Mouse (Mus musculus): ENCODE measurements around the gene Dyrk1a. TPM values are rescaled to one million over a fixed set of nuclear protein-coding genes. Genes with fewer than 3 reads are reported as not detected.

The Dyrk1a gene
- total and polyA plus RNA-seq, 3 experiments: 32.4 to 53.7 (median 40.4) TPM

DNA sequence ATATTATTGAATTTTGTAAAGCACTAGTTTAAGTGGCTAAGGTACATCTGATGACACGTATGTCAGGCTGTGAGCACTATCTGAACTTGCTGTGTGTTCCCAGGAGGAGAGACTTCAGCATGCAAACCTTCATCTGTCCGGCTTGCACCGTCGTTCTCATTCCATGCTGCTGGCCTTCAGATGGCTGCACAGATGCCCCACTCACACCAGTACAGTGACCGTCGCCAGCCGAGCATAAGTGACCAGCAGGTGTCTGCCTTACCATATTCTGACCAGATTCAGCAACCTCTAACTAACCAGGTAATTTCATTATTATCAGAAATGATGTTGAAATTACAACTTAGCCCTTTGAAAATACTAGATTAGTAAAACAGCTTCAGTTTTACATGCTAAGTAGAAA lies 89.6 kb downstream of the Dyrk1a start:
- DNase-seq (ENCODE audit: extremely low read depth): no peak
- peaks cover 53% of the 10 kb centered on the region for H3K79me2 ChIP-seq (replicated peaks; ENCODE audit: control insufficient read depth, extremely low read depth, insufficient read depth, poor library complexity, severe bottlenecking)
- dilution Hi-C loops (cut with MboI; ENCODE audit: extremely low pct_ligation_motif_present, extremely low pct_unique_long_range_greater_than_20kb, low sequenced_read_pairs) (no loop called here), in situ Hi-C loops (cut with MboI; ENCODE audit: low pct_ligation_motif_present, low pct_unique_long_range_greater_than_20kb, low sequenced_read_pairs) (no loop called here)
- no peaks in the 10 kb centered on the region for H3K27me3 ChIP-seq (replicated peaks)
- H3K27ac ChIP-seq (ENCODE audit: insufficient read depth, low read depth): no peak overlapping the region
- H3K9ac ChIP-seq (ENCODE audit: insufficient read depth, low read depth): no peak overlapping the region
- H3K9me3 ChIP-seq (replicated peaks; ENCODE audit: low read length): no peaks in the 10 kb centered on the region
- H3K4me2 ChIP-seq (ENCODE audit: insufficient read depth, low read depth, poor library complexity, severe bottlenecking): no peak overlapping the region
- no peak overlapping the region for H3K4me3 ChIP-seq (replicated peaks in 1 of 3; ENCODE audit: low read depth in 2 of 3, low read length in 2 of 3, poor library complexity in 1 of 3)
- H3K4me1 ChIP-seq (ENCODE audit: control insufficient read depth in 1 of 2, insufficient read depth in 2 of 2): peaks cover 0 to 45% of the 10 kb centered on the region in 2 experiments; a peak in 3 of 4 replicates
- peaks cover 16 to 48% of the 10 kb centered on the region in 2 experiments for H3K36me3 ChIP-seq (replicated peaks in 1 of 2; ENCODE audit: control insufficient read depth in 1 of 2, insufficient read depth in 1 of 2, low read length in 1 of 2)
- TF ChIP-seq ZC3H11A (IDR thresholded peaks at IDR 0.05; ENCODE audit: low read depth, low read length): no peak
- no peak for TF ChIP-seq ZMIZ1 (IDR thresholded peaks at IDR 0.05; ENCODE audit: low read depth, low read length)
- no peak for TF ChIP-seq ZKSCAN1 (IDR thresholded peaks at IDR 0.05; ENCODE audit: borderline replicate concordance, low read depth, low read length)
- TF ChIP-seq NELFE (IDR thresholded peaks at IDR 0.05; ENCODE audit: low read depth, low read length): no peak
- TF ChIP-seq BHLHE40 (IDR thresholded peaks at IDR 0.05; ENCODE audit: low read depth, low read length): no peak
- no peak for TF ChIP-seq USF2 (conservative IDR thresholded peaks at IDR 0.05; ENCODE audit: low read depth, low read length)
- no peak for TF ChIP-seq JUN (IDR thresholded peaks at IDR 0.05; ENCODE audit: insufficient read depth, low read depth, low read length)
- no peak for TF ChIP-seq UBTF (IDR thresholded peaks at IDR 0.05; ENCODE audit: low read depth, low read length)
- no peak for TF ChIP-seq E2F4 (IDR thresholded peaks at IDR 0.05; ENCODE audit: insufficient replicate concordance, low read depth, low read length)

DNA sequence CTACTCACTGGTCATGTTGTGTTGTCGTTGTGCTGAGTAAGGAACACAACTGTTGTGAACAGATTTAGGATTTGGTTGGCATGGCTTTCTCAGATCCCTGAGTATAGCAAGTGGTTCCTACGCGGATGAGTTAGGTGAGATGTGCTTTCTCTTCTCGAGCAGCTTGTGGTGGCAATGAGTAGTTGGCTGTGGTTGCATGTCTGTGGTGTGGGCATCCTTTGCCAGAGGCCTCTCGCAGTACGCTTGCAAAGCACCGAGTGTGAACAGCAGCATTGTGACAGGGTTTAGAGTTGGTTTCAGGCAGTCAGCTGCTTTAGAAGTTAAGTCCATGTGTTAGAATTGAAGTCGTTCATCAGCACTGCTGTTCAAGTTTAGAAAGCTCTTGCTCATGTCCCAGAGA lies 90.4 kb downstream of the Dyrk1a start:
- Histone ChIP-seq H3K27me3 (replicated peaks) (no peaks in the 10 kb centered on the region), H3K36me3 (replicated peaks in 1 of 2; ENCODE audit: control insufficient read depth in 1 of 2, insufficient read depth in 1 of 2, low read length in 1 of 2) (peaks cover 20 to 53% of the 10 kb centered on the region in 2 experiments), H3K4me2 (ENCODE audit: insufficient read depth, low read depth, poor library complexity, severe bottlenecking) (no peak overlapping the region), H3K4me1 (ENCODE audit: control insufficient read depth in 1 of 2, insufficient read depth in 2 of 2) (peaks cover 0 to 41% of the 10 kb centered on the region in 2 experiments; a peak in 3 of 4 replicates), H3K9ac (ENCODE audit: insufficient read depth, low read depth) (no peak overlapping the region), H3K79me2 (replicated peaks; ENCODE audit: control insufficient read depth, extremely low read depth, insufficient read depth, poor library complexity, severe bottlenecking) (peaks cover 47% of the 10 kb centered on the region), H3K9me3 (replicated peaks; ENCODE audit: low read length) (no peaks in the 10 kb centered on the region), H3K27ac (ENCODE audit: insufficient read depth, low read depth) (no peak overlapping the region), H3K4me3 (replicated peaks in 1 of 3; ENCODE audit: low read depth in 2 of 3, low read length in 2 of 3, poor library complexity in 1 of 3) (no peak overlapping the region)
- no peak for DNase-seq (ENCODE audit: extremely low read depth)
- dilution Hi-C loops (cut with MboI; ENCODE audit: extremely low pct_ligation_motif_present, extremely low pct_unique_long_range_greater_than_20kb, low sequenced_read_pairs): no loop called here
- in situ Hi-C loops (cut with MboI; ENCODE audit: low pct_ligation_motif_present, low pct_unique_long_range_greater_than_20kb, low sequenced_read_pairs): no loop called here
- TF ChIP-seq IRF4 (IDR thresholded peaks at IDR 0.05; ENCODE audit: low read depth, low read length) (no peak), USF2 (conservative IDR thresholded peaks at IDR 0.05; ENCODE audit: low read depth, low read length) (no peak), JUN (IDR thresholded peaks at IDR 0.05; ENCODE audit: insufficient read depth, low read depth, low read length) (no peak), SMC3 (IDR thresholded peaks at IDR 0.05; ENCODE audit: low read depth, low read length) (no peak), ZKSCAN1 (IDR thresholded peaks at IDR 0.05; ENCODE audit: borderline replicate concordance, low read depth, low read length) (no peak), UBTF (IDR thresholded peaks at IDR 0.05; ENCODE audit: low read depth, low read length) (no peak), ETS1 (conservative IDR thresholded peaks at IDR 0.05; ENCODE audit: low read depth, low read length) (no peak), GABPA (IDR thresholded peaks at IDR 0.05; ENCODE audit: insufficient replicate concordance, low read depth, low read length) (no peak), TCF12 (IDR thresholded peaks at IDR 0.05; ENCODE audit: low read depth, low read length) (no peak), NRF1 (IDR thresholded peaks at IDR 0.05; ENCODE audit: low read depth, low read length) (no peak), ZC3H11A (IDR thresholded peaks at IDR 0.05; ENCODE audit: low read depth, low read length) (no peak), MAZ (IDR thresholded peaks at IDR 0.05; ENCODE audit: low read depth, low read length) (no peak), PAX5 (IDR thresholded peaks at IDR 0.05; ENCODE audit: low read length) (no peak), NELFE (IDR thresholded peaks at IDR 0.05; ENCODE audit: low read depth, low read length) (no peak), MAFK (IDR thresholded peaks at IDR 0.05; ENCODE audit: insufficient replicate concordance, low read length) (no peak), RCOR1 (conservative IDR thresholded peaks at IDR 0.05; ENCODE audit: low read depth, low read length) (no peak), KAT2A (IDR thresholded peaks at IDR 0.05; ENCODE audit: insufficient replicate concordance, low read length) (no peak), TBP (conservative IDR thresholded peaks at IDR 0.05; ENCODE audit: low read depth, low read length) (no peak), JUND (conservative IDR thresholded peaks at IDR 0.05; ENCODE audit: low read depth, low read length) (no peak), CHD2 (IDR thresholded peaks at IDR 0.05; ENCODE audit: low read length) (no peak)
